Mouse (Mus musculus): Measurements from ENCODE around the gene Clcc1. TPM values are rescaled to one million over a fixed set of nuclear protein-coding genes. Genes with fewer than 3 reads are reported as not detected.
"Not testable (repeated sequence)": the region's sequence is repeated elsewhere in the genome, so short reads cannot be mapped to it uniquely, and the experiment has no call there.

Clcc1 gene
- polyA plus RNA-seq, 1 experiment from 2014 or later = 49.1 TPM

- 25% methylated on average over 9 of the region's 9 CpGs for WGBS
- H3K4me2 ChIP-seq (ENCODE audit: low read length) = peak overlapping the region; percentile 32; the same call in 1 of the 2 replicates
- no peaks in the 10 kb centered on the region for H3K27me3 ChIP-seq (ENCODE audit: control insufficient read depth, insufficient read depth, low read length)
- no peak overlapping the region for H3K27ac ChIP-seq (replicated peaks; ENCODE audit: low read depth, low read length)
- no peaks in the 10 kb centered on the region for H3K36me3 ChIP-seq (ENCODE audit: control insufficient read depth, insufficient read depth, low read length)
- ATAC-seq (ENCODE audit: low FRiP score, low TSS enrichment) (no peak), DNase-seq (peak; percentile 14)
- H3K4me1 ChIP-seq (ENCODE audit: control insufficient read depth, insufficient read depth, low read length) = peaks cover 10% of the 10 kb centered on the region; the same call in 1 of the 2 replicates
- H3K9ac ChIP-seq (replicated peaks; ENCODE audit: low read length) = no peak overlapping the region
- no peak overlapping the region for H3K4me3 ChIP-seq (replicated peaks; ENCODE audit: low read depth, low read length)
- H3K9me3 ChIP-seq (ENCODE audit: control insufficient read depth, low read length) = no peaks in the 10 kb centered on the region
These were observed 659 bp upstream of the Clcc1 start for GRCm38 (mm10) chr3:108652866-108653642.

GRCm38 (mm10) chr3:108654566-108654965, 853 bp downstream of the Clcc1 start:
- DNase-seq (no peak), ATAC-seq (ENCODE audit: low FRiP score, low TSS enrichment) (no peak)
- peak overlapping the region; percentile 57 for H3K4me2 ChIP-seq (ENCODE audit: low read length)
- peaks cover 10% of the 10 kb centered on the region; the same call in 1 of the 2 replicates for H3K4me1 ChIP-seq (ENCODE audit: control insufficient read depth, insufficient read depth, low read length)
- H3K36me3 ChIP-seq (ENCODE audit: control insufficient read depth, insufficient read depth, low read length) = no peaks in the 10 kb centered on the region
- peak overlapping the region; percentile 69 for H3K9ac ChIP-seq (replicated peaks; ENCODE audit: low read length)
- no peaks in the 10 kb centered on the region for H3K27me3 ChIP-seq (ENCODE audit: control insufficient read depth, insufficient read depth, low read length)
- peak overlapping the region; percentile 68 for H3K4me3 ChIP-seq (replicated peaks; ENCODE audit: low read depth, low read length)
- H3K9me3 ChIP-seq (ENCODE audit: control insufficient read depth, low read length) = no peaks in the 10 kb centered on the region
- no peak overlapping the region for H3K27ac ChIP-seq (replicated peaks; ENCODE audit: low read depth, low read length)
- 26% methylated on average over 14 of the region's 14 CpGs for WGBS

- 88% methylated on average over 7 of the region's 7 CpGs for WGBS
- H3K9me3 ChIP-seq (ENCODE audit: control insufficient read depth, low read length) = no peaks in the 10 kb centered on the region
- no peak overlapping the region for H3K4me3 ChIP-seq (replicated peaks; ENCODE audit: low read depth, low read length)
- no peaks in the 10 kb centered on the region for H3K36me3 ChIP-seq (ENCODE audit: control insufficient read depth, insufficient read depth, low read length)
- H3K27ac ChIP-seq (replicated peaks; ENCODE audit: low read depth, low read length) = no peak overlapping the region
- ATAC-seq (ENCODE audit: low FRiP score, low TSS enrichment) (no peak), DNase-seq (no peak)
- no peak overlapping the region for H3K9ac ChIP-seq (replicated peaks; ENCODE audit: low read length)
- H3K4me1 ChIP-seq (ENCODE audit: control insufficient read depth, insufficient read depth, low read length) = peaks cover 10% of the 10 kb centered on the region; the same call in 1 of the 2 replicates
- H3K27me3 ChIP-seq (ENCODE audit: control insufficient read depth, insufficient read depth, low read length) = no peaks in the 10 kb centered on the region
- H3K4me2 ChIP-seq (ENCODE audit: low read length) = no peak overlapping the region
These were observed 1.8 kb downstream of the Clcc1 start for GRCm38 (mm10) chr3:108655486-108655885.

- H3K4me2 ChIP-seq (ENCODE audit: low read length) = no peak overlapping the region
- 97% methylated on average over 9 of the region's 9 CpGs for WGBS
These were observed 4.9 kb downstream of the Clcc1 start for GRCm38 (mm10) chr3:108658612-108659011.

GRCm38 (mm10) chr3:108660941-108661340, 7.2 kb downstream of the Clcc1 start:
- WGBS = 76% methylated on average over 1 of the region's 1 CpGs
- H3K4me1 ChIP-seq (ENCODE audit: control insufficient read depth, insufficient read depth, low read length) = no peaks in the 10 kb centered on the region
- H3K9me3 ChIP-seq (ENCODE audit: control insufficient read depth, low read length) = no peaks in the 10 kb centered on the region
- H3K4me3 ChIP-seq (replicated peaks; ENCODE audit: low read depth, low read length) = no peak overlapping the region
- H3K36me3 ChIP-seq (ENCODE audit: control insufficient read depth, insufficient read depth, low read length) = peaks cover 37% of the 10 kb centered on the region
- H3K27me3 ChIP-seq (ENCODE audit: control insufficient read depth, insufficient read depth, low read length) = no peaks in the 10 kb centered on the region
- DNase-seq (no peak), ATAC-seq (ENCODE audit: low FRiP score, low TSS enrichment) (no peak)
- no peak overlapping the region for H3K4me2 ChIP-seq (ENCODE audit: low read length)
- H3K27ac ChIP-seq (replicated peaks; ENCODE audit: low read depth, low read length) = no peak overlapping the region
- no peak overlapping the region for H3K9ac ChIP-seq (replicated peaks; ENCODE audit: low read length)

More at GRCm38 (mm10) chr3:108658612-108659011, 4.9 kb downstream of the Clcc1 start:
- no peak for ATAC-seq (ENCODE audit: low FRiP score, low TSS enrichment)
- no peaks in the 10 kb centered on the region for H3K9me3 ChIP-seq (ENCODE audit: control insufficient read depth, low read length)
- H3K4me3 ChIP-seq (replicated peaks; ENCODE audit: low read depth, low read length) = no peak overlapping the region
- peaks cover 22% of the 10 kb centered on the region for H3K36me3 ChIP-seq (ENCODE audit: control insufficient read depth, insufficient read depth, low read length)
- DNase-seq = no peak
- H3K4me1 ChIP-seq (ENCODE audit: control insufficient read depth, insufficient read depth, low read length) = peaks cover 10% of the 10 kb centered on the region; the same call in 1 of the 2 replicates
- H3K27ac ChIP-seq (replicated peaks; ENCODE audit: low read depth, low read length) = no peak overlapping the region
- no peaks in the 10 kb centered on the region for H3K27me3 ChIP-seq (ENCODE audit: control insufficient read depth, insufficient read depth, low read length)
- H3K9ac ChIP-seq (replicated peaks; ENCODE audit: low read length) = no peak overlapping the region

GRCm38 (mm10) chr3:108676616-108677015, 22.9 kb downstream of the Clcc1 start:
- Histone ChIP-seq H3K9me3 (ENCODE audit: control insufficient read depth, low read length) (no peaks in the 10 kb centered on the region), H3K27ac (replicated peaks; ENCODE audit: low read depth, low read length) (no peak overlapping the region), H3K4me3 (replicated peaks; ENCODE audit: low read depth, low read length) (no peak overlapping the region), H3K36me3 (ENCODE audit: control insufficient read depth, insufficient read depth, low read length) (peaks cover 88% of the 10 kb centered on the region), H3K4me2 (ENCODE audit: low read length) (no peak overlapping the region), H3K27me3 (ENCODE audit: control insufficient read depth, insufficient read depth, low read length) (no peaks in the 10 kb centered on the region), H3K4me1 (ENCODE audit: control insufficient read depth, insufficient read depth, low read length) (no peaks in the 10 kb centered on the region), H3K9ac (replicated peaks; ENCODE audit: low read length) (no peak overlapping the region)
- DNase-seq = no peak
- no peak for ATAC-seq (ENCODE audit: low FRiP score, low TSS enrichment)
- WGBS = 81% methylated on average over 4 of the region's 4 CpGs

- no peaks in the 10 kb centered on the region for H3K9me3 ChIP-seq (ENCODE audit: control insufficient read depth, low read length)
- no peaks in the 10 kb centered on the region for H3K4me1 ChIP-seq (ENCODE audit: control insufficient read depth, insufficient read depth, low read length)
- peaks cover 81% of the 10 kb centered on the region for H3K36me3 ChIP-seq (ENCODE audit: control insufficient read depth, insufficient read depth, low read length)
- H3K4me3 ChIP-seq (replicated peaks; ENCODE audit: low read depth, low read length) = no peak overlapping the region
- no peak overlapping the region for H3K9ac ChIP-seq (replicated peaks; ENCODE audit: low read length)
- no peak overlapping the region for H3K4me2 ChIP-seq (ENCODE audit: low read length)
- H3K27me3 ChIP-seq (ENCODE audit: control insufficient read depth, insufficient read depth, low read length) = no peaks in the 10 kb centered on the region
- 80% methylated on average over 4 of the region's 4 CpGs for WGBS
- ATAC-seq (ENCODE audit: low FRiP score, low TSS enrichment) (no peak), DNase-seq (no peak)
- no peak overlapping the region for H3K27ac ChIP-seq (replicated peaks; ENCODE audit: low read depth, low read length)
These were observed 27.3 kb downstream of the Clcc1 start for GRCm38 (mm10) chr3:108681004-108681403.

- H3K4me1 ChIP-seq (ENCODE audit: control insufficient read depth, insufficient read depth, low read length); ATAC-seq (ENCODE audit: low FRiP score, low TSS enrichment); H3K9ac ChIP-seq (replicated peaks; ENCODE audit: low read length); DNase-seq; H3K4me2 ChIP-seq (ENCODE audit: low read length); H3K27me3 ChIP-seq (ENCODE audit: control insufficient read depth, insufficient read depth, low read length); H3K4me3 ChIP-seq (replicated peaks; ENCODE audit: low read depth, low read length); H3K27ac ChIP-seq (replicated peaks; ENCODE audit: low read depth, low read length); H3K9me3 ChIP-seq (ENCODE audit: control insufficient read depth, low read length): not testable (repeated sequence)
- peaks cover 62% of the 10 kb centered on the region for H3K36me3 ChIP-seq (ENCODE audit: control insufficient read depth, insufficient read depth, low read length)
- WGBS = 95% methylated on average over 5 of the region's 5 CpGs
These were observed 29.9 kb downstream of the Clcc1 start for GRCm38 (mm10) chr3:108683597-108683996.

- H3K27ac ChIP-seq (replicated peaks; ENCODE audit: low read depth, low read length) = no peak overlapping the region
- no peak overlapping the region for H3K9ac ChIP-seq (replicated peaks; ENCODE audit: low read length)
- H3K4me2 ChIP-seq (ENCODE audit: low read length) = no peak overlapping the region
- no peak for ATAC-seq (ENCODE audit: low FRiP score, low TSS enrichment)
- H3K4me3 ChIP-seq (replicated peaks; ENCODE audit: low read depth, low read length) = no peak overlapping the region
- WGBS = 96% methylated on average over 7 of the region's 7 CpGs
- peaks cover 55% of the 10 kb centered on the region for H3K36me3 ChIP-seq (ENCODE audit: control insufficient read depth, insufficient read depth, low read length)
- no peak for DNase-seq
- H3K4me1 ChIP-seq (ENCODE audit: control insufficient read depth, insufficient read depth, low read length) = no peaks in the 10 kb centered on the region
- no peaks in the 10 kb centered on the region for H3K9me3 ChIP-seq (ENCODE audit: control insufficient read depth, low read length)
- H3K27me3 ChIP-seq (ENCODE audit: control insufficient read depth, insufficient read depth, low read length) = no peaks in the 10 kb centered on the region
These were observed 32.0 kb downstream of the Clcc1 start for GRCm38 (mm10) chr3:108685701-108686100.
